Mouse (Mus musculus) layer of hippocampus, postnatal 14 days (tissue): ENCODE results near the gene Zbtb9. TPM values are rescaled to one million over a fixed set of nuclear protein-coding genes. Genes with fewer than 3 reads are reported as not detected.

Experiments
- DNase-seq, 2 experiments: peaks; one replicate each; pipeline ENCODE4 v3.0.0; 2021 to 2022; ENCODE audit warnings: low spot score in 2 of 2, mixed read lengths in 1 of 2
- total RNA-seq, 2 experiments: library from RNA; stranded (reverse); gene quantifications; 2 replicates each; pipeline ENCODE4 v1.2.3; 2021

The Zbtb9 gene
- total RNA-seq, 2 experiments from 2014 or later = 11.7 to 14.1 TPM

DNA sequence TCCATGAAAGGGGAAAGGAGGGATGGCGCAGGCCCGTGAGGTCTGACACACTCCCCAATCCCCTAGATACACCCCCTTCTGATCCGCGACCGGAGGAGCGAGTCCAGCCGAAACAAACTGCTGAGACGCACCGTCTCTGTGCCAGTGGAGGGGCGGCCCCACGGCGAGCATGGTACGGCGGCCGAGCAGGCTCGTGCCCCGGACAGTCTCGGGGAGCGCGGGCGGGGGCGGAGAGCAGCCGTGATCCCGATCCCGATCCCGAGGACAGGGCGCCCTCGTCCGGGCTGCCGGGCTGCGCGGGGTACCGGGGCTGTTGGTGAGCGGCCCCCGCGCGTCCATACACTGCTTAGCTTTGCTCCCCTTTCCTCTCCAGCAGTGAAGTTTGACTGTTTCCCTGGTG is 26.4 kb upstream of the Zbtb9 start:
- peak in 1 of 2 experiments; percentile 73 for DNase-seq

DNA sequence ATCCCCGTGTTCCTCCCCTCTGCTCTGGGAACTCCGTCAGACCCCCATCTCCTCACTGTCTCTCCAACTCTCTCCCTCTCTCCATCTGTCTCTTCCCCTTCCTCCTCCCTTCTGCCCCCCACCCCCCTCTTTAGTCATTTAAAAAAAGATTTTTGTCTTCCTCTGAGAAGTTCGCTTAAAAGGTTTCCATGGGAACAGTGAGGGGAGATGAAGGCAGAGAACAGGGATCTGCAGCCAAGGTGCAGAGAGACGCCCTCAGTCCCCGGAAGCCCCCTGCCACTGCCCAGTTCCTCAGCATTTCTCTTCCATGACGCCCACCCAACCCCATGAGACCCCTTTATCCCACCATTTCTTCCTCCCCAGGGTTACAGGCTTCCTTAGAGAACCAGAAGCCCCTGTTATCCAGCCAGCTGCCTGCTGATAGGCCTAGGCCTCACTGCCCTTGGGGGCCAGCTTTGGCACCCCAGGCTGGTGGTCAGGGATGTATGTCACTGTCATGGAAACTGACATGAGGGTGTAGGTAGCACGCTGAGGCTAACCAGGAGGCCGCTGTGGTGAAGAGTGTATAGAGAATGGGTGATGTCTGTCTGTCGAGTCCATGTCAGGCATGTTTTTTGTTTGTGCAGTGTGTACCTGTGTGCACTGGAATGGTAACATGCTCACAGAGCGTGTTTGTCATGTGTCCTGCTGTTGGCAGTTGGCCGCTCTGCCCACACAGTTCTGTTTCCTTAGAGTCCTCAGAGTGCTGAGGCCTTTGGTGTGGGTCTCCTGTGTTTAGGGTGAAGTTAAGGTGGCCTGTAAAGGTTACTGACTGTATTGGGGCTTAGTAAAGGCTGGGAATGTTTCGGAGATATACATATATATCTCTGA is 25.5 kb upstream of the Zbtb9 start:
- no peak for DNase-seq

DNA sequence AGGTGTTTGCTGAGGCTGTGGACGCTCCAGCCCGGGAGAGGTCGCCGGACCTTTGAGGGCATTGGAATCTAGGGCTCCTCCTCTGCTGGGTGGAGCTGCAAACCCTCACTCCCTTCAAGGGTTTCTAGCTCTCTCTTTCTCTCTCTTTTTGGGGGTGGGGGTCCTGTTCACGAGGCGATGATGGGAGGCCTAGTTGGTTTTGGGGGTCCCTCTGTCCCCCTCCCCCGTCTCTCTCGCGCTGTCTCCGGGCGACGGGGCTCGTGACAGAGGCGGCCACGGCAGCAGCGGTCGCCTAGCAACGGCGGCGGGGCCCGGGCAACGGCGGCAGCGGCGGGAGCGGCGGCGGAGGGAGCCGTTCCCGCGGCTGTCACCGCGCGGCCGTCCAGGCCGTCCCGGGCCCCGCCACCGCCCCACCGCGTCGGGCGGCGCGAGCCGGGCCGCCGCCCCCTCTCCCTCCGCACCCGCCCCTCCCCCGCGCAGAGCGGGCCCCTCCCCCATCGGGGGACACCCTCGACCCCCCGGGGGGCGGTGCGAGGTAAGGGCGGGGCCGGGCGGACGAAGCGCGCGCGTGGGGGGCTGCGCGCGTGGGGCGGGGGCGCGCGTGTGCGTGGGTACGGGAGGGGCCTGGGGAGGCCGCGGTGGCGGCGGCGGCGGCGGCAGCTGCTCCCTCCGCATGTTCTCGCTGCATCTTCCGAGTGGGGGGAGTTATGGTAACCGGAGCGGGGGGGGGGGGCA is 24.5 kb upstream of the Zbtb9 start:
- peak in 1 of 2 experiments; percentile 64 for DNase-seq

GRCm38 (mm10) chr17:26949051-26949577 is 23.9 kb upstream of the Zbtb9 start:
- peak in 1 of 2 experiments; percentile 39 for DNase-seq

DNA sequence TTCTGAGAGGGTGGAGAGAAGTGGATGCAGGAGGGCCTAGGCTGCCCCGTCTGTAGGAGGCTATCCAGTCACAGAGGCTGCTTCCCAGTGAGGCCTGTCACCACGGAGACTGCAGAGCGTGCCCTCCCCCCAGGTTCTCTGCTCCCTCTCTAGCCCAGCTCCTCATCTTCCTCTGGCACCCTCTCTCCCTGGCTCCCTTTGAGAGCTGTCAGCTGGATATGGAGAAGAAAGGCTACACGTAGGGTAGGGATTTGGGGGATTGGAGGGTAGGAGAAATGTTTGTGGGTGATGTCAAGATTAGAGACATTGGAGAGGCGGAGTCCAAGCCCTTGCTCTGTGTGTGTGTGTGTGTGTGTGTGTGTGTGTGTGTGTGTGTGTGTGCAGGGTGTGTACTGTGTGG is 23.1 kb upstream of the Zbtb9 start:
- DNase-seq = peak in 1 of 2 experiments; percentile 35

GRCm38 (mm10) chr17:26950560-26951288 is 22.2 kb upstream of the Zbtb9 start:
- no peak for DNase-seq

DNA sequence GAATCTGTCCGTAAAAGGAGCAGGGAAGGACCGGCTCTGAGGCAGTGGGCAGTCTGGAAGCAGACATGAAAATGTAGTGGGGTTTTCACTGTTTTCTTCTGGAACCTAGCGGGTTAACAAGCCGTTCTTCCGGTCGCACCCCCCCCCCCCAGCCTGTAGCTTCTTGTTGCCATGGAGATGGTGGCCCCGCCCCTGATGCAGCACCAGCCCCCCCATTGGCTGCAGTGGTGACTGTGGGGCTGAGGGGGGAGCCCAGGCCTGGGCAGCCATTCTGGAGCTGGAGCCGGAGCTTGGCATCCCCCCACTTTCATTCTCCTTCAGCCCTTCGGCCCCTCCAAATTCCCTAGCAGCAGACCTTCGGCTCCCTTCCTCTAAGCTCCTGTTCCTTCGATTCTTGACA is 21.6 kb upstream of the Zbtb9 start:
- peak; percentile 80 to 89 for DNase-seq

DNA sequence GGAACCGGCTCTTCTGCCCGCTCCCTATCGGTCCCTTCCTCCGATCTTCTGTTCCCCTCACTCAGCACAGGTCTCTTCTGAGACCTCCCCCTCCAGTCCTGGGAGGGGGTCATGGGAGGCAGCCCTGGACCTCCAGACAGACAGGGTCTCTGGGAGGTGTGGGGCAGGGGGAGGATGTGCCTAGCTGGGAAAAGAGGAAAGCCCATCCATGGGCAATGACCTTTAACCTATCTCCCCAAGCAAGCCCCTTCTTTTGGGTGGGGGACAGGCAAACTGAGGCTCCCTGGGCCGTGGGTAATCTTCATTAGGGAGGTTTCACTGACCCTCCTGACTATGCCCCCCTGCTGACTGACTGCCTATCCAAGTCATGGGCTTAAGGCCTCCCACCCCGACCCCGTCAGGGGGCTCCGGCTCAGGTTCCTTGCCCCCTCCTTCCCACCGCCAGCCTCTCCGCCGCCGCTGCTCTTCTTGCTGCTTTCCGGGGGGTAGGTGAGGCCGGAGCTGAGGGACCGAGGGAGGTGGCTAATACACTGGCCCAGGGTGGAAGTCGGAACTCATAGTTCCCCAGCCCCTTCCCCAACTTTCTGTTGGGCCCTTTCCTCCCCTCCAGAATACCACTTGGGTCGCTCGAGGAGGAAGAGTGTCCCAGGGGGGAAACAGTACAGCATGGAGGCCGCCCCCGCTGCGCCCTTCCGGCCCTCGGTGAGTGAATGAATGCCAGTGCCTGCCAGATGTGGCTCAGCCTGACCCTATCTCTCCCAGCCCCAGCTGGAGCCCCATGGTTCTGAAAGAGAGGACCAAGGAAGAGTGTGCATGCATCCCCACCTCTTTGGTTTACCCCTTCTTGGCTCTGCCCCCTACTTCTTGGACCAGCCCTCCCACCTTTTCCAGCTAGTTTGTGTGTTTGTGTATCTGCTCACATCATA is 20.8 kb upstream of the Zbtb9 start:
- DNase-seq = no peak

GRCm38 (mm10) chr17:26953201-26953600 is 19.8 kb upstream of the Zbtb9 start:
- no peak for DNase-seq

GRCm38 (mm10) chr17:26953726-26954125 is 19.2 kb upstream of the Zbtb9 start:
- no peak for DNase-seq

- no peak for DNase-seq
These were observed 16.7 kb upstream of the Zbtb9 start for GRCm38 (mm10) chr17:26956309-26956708.

DNA sequence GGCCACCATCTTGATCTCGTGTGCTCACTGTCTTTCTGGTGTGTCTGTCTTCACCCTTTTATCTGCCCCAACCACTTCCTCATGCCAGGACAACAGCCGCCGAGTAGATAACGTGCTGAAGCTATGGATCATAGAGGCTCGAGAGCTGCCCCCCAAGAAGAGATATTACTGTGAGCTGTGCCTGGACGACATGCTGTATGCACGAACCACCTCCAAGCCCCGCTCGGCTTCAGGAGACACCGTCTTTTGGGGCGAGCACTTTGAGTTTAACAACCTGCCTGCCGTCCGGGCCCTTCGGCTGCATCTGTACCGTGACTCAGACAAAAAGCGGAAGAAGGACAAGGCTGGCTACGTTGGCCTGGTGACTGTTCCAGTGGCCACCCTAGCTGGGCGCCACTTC is 16.1 kb upstream of the Zbtb9 start:
- DNase-seq = no peak

GRCm38 (mm10) chr17:26957872-26958271 is 15.1 kb upstream of the Zbtb9 start:
- DNase-seq = no peak

- no peak for DNase-seq
These were observed 14.1 kb upstream of the Zbtb9 start for GRCm38 (mm10) chr17:26958880-26959279.

DNA sequence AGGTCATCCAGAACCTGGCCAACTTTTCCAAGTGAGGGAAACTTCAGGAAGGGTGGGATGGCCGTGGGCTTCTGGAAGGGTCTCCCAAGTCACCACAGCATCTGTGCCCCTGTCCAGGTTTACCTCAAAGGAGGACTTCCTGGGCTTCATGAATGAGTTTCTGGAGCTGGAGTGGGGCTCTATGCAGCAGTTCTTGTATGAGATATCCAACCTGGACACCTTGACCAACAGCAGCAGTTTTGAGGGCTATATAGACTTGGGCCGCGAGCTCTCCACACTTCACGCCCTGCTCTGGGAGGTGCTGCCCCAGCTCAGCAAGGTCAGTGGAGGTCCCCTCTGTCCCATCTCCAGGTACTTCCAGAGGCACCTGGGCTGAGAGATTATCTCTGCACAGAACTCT is 13.2 kb upstream of the Zbtb9 start:
- no peak for DNase-seq

- no peak for DNase-seq
These were observed 11.3 kb upstream of the Zbtb9 start for GRCm38 (mm10) chr17:26961572-26962240.

DNA sequence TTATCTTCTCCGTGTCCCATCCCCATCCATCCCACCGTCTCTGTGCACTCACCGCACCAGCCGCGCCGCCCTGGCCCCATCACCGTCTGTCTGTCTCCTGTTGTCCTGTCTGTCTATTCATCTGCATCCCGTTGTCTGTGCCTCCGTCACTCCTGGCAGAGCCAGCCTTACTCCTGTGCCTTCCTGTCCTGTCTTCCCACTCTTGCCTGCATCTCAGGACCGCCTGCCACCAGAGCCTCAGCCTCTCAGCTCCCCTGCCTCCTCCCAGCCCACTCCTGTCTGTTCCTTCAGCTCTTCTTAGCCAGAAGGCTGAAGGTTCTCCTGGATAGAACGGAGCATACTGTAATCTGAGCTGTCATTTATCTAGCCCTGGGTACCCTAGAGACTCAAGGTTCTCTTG is 6.0 kb upstream of the Zbtb9 start:
- DNase-seq = no peak

GRCm38 (mm10) chr17:26967477-26967876 is 5.5 kb upstream of the Zbtb9 start:
- DNase-seq = no peak

- no peak for DNase-seq
These were observed 4.8 kb upstream of the Zbtb9 start for GRCm38 (mm10) chr17:26968200-26968611.

DNA sequence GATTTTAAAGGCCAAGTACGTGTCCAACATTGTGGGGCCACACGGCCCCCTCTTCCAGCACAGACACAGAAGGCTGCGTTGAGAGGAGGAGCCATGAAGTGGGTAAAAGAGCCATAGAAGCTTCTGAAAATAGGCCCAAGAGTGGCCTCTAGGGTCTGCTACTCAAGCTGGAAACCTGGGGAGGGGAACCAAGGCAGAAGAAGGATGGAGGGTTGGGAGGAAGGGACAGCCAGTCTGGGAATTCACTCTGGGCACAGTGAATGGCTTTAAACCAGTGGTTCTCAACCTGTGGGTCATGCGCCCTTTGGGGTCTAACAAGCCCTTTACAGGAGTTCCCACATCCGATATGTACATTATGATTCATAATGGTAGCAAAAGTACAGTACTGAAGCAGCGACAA is 3.7 kb upstream of the Zbtb9 start:
- DNase-seq = no peak
